Mouse (Mus musculus) kidney, postnatal 0 days (tissue): Measurements from ENCODE around the gene Gm14569. TPM values are rescaled to one million over a fixed set of nuclear protein-coding genes. Genes with fewer than 3 reads are reported as not detected.

Experiments
- ATAC-seq: fragments of 200-750 bp; cut with Nextera tagmentation; replicated peaks from 2 replicates; pipeline ENCODE4 v1.8.0; 2017; ENCODE audit warnings: low read depth, moderate number of reproducible peaks, moderate TSS enrichment, moderate library complexity; ENCODE audit not compliant: low FRiP score
- DNase-seq: peaks from one replicate; pipeline ENCODE4 v3.0.0-alpha.2; 2016; ENCODE audit warnings: low spot score
- H3K27ac ChIP-seq: fragments of 300-500 bp; sonication (generic); 2 replicates; pipeline ENCODE4 v1.5.1; 2014; ENCODE audit warnings: mild to moderate bottlenecking
- H3K27me3 ChIP-seq: fragments of 300-500 bp; sonication (generic); 2 replicates; pipeline ENCODE4 v1.6.1; 2014; ENCODE audit warnings: low read length, mixed read lengths; ENCODE audit not compliant: insufficient read depth
- H3K36me3 ChIP-seq: fragments of 300-500 bp; sonication (generic); 2 replicates; pipeline ENCODE4 v1.6.1; 2014; ENCODE audit warnings: low read length, mixed read lengths; ENCODE audit not compliant: insufficient read depth
- H3K4me1 ChIP-seq: fragments of 300-500 bp; sonication (generic); replicated peaks from 2 replicates; pipeline ENCODE4 v1.6.1; 2014; ENCODE audit warnings: antibody characterized with exemption, low read length, mixed read lengths; ENCODE audit not compliant: insufficient read depth
- H3K4me2 ChIP-seq: fragments of 300-500 bp; sonication (generic); 2 replicates; pipeline ENCODE4 v1.6.1; 2014; ENCODE audit warnings: mild to moderate bottlenecking, low read length, moderate library complexity, mixed read lengths
- H3K4me3 ChIP-seq: fragments of 300-500 bp; sonication (generic); replicated peaks from 2 replicates; pipeline ENCODE4 v1.5.1; 2014; ENCODE audit warnings: low read depth, low read length
- H3K9ac ChIP-seq: fragments of 300-500 bp; sonication (generic); 2 replicates; pipeline ENCODE4 v1.6.1; 2014; ENCODE audit warnings: low read depth, low read length
- H3K9me3 ChIP-seq: fragments of 300-500 bp; sonication (generic); replicated peaks from 2 replicates; pipeline ENCODE4 v1.6.1; 2016; ENCODE audit warnings: low read length, inconsistent platforms, mixed read lengths
- CTCF ChIP-seq: IDR thresholded peaks from 2 replicates; pipeline ENCODE4 v1.5.1; 2016; ENCODE audit warnings: antibody characterized with exemption, low read depth, mild to moderate bottlenecking, moderate library complexity
- WGBS: fragments of 180-500 bp; shearing (Covaris S2); extraction: QIAGEN DNeasy Blood & Tissue Kit; methylation state at CpG from one replicate; pipeline ENCODE4 v1.1.7; 2014; 5-methylcytosine and 5-hydroxymethylcytosine counted together
- microRNA-seq: library from miRNA; unstranded; fragments of <30 nt; microRNA quantifications from one replicate; pipeline ENCODE4, GENCODE M21; 2016
- polyA plus RNA-seq: library from polyadenylated mRNA; unstranded; fragments of >200 nt; fragmentation: Nextera tagmentation; extraction: Ambion mirVana; gene quantifications from 2 replicates; pipeline ENCODE4 v1.2.1, GENCODE M21; 2015

The Gm14569 gene
- polyA plus RNA-seq, 1 experiment from 2014 or later: not detected

GRCm38 (mm10) chrX:36389971-36390370 is 101.7 kb downstream of the Gm14569 start:
- no peak for DNase-seq
- Histone ChIP-seq H3K9me3 (no peaks in the 10 kb centered on the region), H3K4me3 (no peak overlapping the region), H3K27me3 (no peaks in the 10 kb centered on the region), H3K36me3 (no peaks in the 10 kb centered on the region), H3K27ac (no peak overlapping the region), H3K4me1 (no peaks in the 10 kb centered on the region), H3K9ac (no peak overlapping the region), H3K4me2 (no peak overlapping the region)
- no peak for TF ChIP-seq CTCF
- ATAC-seq: no peak
- 64% methylated on average over 3 of the region's 3 CpGs for WGBS

GRCm38 (mm10) chrX:36385340-36385739 is 106.3 kb downstream of the Gm14569 start:
- Histone ChIP-seq H3K4me1 (no peaks in the 10 kb centered on the region), H3K4me3 (no peak overlapping the region), H3K9ac (no peak overlapping the region), H3K4me2 (no peak overlapping the region), H3K9me3 (no peaks in the 10 kb centered on the region), H3K27ac (no peak overlapping the region), H3K36me3 (no peaks in the 10 kb centered on the region), H3K27me3 (no peaks in the 10 kb centered on the region)
- ATAC-seq (no peak), DNase-seq (no peak)
- TF ChIP-seq CTCF: no peak

Small RNA genes lying within 50 kb of the gene (microRNA-seq; reads per million reads assigned to microRNA genes)
- gene Gm44485: not detected

Other genes with a start within 250 kb of the Gm14569 start
- 0.22 and 0.46 TPM in 2 replicates for gene Lonrf3, start 163.5 kb downstream of the Gm14569 start, polyA plus RNA-seq
- not detected in 2 replicates for gene Gm6268, start 90.5 kb downstream of the Gm14569 start, polyA plus RNA-seq
- gene Pgrmc1, start 106.4 kb upstream of the Gm14569 start, polyA plus RNA-seq: 316 and 327 TPM in 2 replicates
- 2.8 and 3.5 TPM in 2 replicates for gene Akap17b, start 153.6 kb upstream of the Gm14569 start, polyA plus RNA-seq